Mouse (Mus musculus): Measurements from ENCODE around the gene Odf2. TPM values are rescaled to one million over a fixed set of nuclear protein-coding genes. Genes with fewer than 3 reads are reported as not detected.

Odf2 gene
- polyA plus RNA-seq, 1 experiment from 2014 or later: 33.1 TPM

DNA sequence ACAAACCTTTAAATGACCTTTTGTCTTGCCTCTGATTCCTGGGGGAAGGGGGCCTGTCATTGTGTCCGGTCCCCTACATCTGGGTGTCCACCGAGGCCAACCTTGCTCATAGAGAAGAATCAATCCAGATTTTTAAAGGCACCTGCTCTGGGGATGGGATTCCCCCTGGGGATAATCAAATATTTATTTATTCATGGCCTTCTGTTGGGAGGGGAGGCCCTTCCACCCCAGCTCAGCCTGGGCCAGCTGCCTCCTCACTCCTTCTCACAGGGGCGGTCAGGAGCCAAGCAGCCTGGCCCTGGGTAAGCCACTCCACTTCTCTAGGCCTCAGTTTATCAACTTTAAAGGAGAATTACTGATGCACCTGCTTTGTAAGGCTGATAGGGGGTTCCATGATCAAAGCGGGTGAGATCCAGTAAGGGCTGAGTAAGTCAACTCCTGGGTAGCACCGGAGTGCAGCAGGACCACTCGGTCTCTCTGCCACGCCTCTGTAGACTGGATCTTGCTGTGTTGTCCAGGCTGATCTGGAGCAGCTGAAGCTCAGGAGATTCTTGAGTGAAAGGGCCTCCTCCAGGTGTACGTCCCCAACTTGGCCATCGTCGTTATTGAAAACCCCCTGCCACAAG, 33.3 kb upstream of the Odf2 start:
- no peak overlapping the region for H3K9ac ChIP-seq (ENCODE audit: low read depth, low read length)
- H3K27me3 ChIP-seq (ENCODE audit: insufficient read depth, low read length): no peaks in the 10 kb centered on the region
- H3K4me1 ChIP-seq (replicated peaks; ENCODE audit: insufficient read depth, low read length): no peaks in the 10 kb centered on the region
- no peak overlapping the region for H3K4me2 ChIP-seq (ENCODE audit: low read length)
- no peak for ATAC-seq (replicated peaks; ENCODE audit: low FRiP score, low read depth)
- H3K4me3 ChIP-seq (replicated peaks; ENCODE audit: low read depth, low read length): no peak overlapping the region
- no peaks in the 10 kb centered on the region for H3K9me3 ChIP-seq (replicated peaks; ENCODE audit: low read length)
- WGBS: 76% methylated on average over 10 of the region's 10 CpGs
- H3K27ac ChIP-seq: no peak overlapping the region
- no peak for DNase-seq (ENCODE audit: low spot score)
- no peaks in the 10 kb centered on the region for H3K36me3 ChIP-seq (ENCODE audit: insufficient read depth, low read length)
- no peak for TF ChIP-seq CTCF (IDR thresholded peaks at IDR 0.05; ENCODE audit: low read depth)

DNA sequence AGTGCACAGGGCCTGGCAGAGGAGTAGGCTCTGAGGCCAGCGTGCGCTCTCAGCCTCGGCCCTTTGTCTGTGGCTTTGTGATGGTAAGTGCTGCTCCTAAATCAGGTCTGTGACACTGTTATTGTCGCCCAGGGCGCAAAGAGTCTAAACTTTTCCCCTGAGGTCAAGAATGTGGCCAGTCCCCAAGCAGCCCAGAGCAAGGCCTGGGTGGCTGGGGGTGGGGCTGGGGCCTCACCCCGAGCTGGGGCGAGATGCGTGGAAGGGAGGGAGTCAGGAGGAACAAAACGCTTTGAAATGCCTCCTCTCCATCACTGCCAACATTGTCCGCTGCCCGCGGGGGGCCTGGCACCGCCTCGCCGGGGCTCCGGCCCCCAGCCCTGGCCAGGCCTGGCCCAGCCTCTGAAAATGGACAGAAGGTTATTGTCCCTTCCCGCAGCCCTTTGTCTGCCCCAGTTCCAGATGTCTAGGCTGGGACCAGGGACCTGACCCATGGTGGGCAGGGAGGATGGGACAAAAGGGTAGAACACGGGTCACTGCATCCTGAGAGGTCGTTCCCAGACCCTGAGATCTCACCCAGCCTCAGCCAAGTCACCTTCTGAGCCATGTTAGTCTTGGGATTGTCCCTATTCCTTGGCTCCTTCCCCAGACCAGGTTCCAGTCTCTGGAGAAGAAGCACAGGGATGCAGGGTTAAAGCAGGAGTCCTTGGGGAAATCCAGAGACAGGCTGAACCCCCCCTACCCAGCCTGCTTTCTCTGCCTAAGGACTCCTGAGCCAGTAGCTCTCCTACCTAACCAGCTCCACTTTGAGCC, 32.4 kb upstream of the Odf2 start:
- H3K9ac ChIP-seq (ENCODE audit: low read depth, low read length): 0 out of 2 replicates have a peak overlapping the region, but pooled peaks have one; percentile 27
- H3K4me2 ChIP-seq (ENCODE audit: low read length): no peak overlapping the region
- ATAC-seq (replicated peaks; ENCODE audit: low FRiP score, low read depth) (no peak), DNase-seq (ENCODE audit: low spot score) (no peak)
- H3K27ac ChIP-seq: no peak overlapping the region
- no peaks in the 10 kb centered on the region for H3K36me3 ChIP-seq (ENCODE audit: insufficient read depth, low read length)
- no peak overlapping the region for H3K4me3 ChIP-seq (replicated peaks; ENCODE audit: low read depth, low read length)
- H3K27me3 ChIP-seq (ENCODE audit: insufficient read depth, low read length): no peaks in the 10 kb centered on the region
- no peak for TF ChIP-seq CTCF (IDR thresholded peaks at IDR 0.05; ENCODE audit: low read depth)
- H3K4me1 ChIP-seq (replicated peaks; ENCODE audit: insufficient read depth, low read length): no peaks in the 10 kb centered on the region
- WGBS: 13% methylated on average over 19 of the region's 19 CpGs
- H3K9me3 ChIP-seq (replicated peaks; ENCODE audit: low read length): no peaks in the 10 kb centered on the region

DNA sequence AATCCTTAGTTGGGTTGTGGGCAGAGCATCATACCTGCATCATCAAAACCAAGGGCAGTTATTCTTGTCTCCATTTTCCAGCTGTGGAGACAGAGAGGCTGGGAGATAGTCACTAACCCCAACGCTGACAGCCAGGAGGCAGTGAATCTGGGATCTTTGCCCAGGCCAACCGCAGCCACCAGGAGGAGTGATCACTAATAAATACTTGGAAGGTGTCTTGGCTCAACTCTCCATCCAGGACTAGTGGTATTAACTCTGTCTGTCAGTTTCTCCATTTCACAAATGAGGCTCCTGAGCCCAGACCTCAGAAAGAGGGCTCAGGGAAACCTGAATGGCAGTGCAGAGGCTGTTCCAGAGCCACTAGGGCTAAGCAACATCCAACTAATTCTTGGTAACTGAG, 31.7 kb upstream of the Odf2 start:
- H3K4me2 ChIP-seq (ENCODE audit: low read length): no peak overlapping the region
- no peaks in the 10 kb centered on the region for H3K36me3 ChIP-seq (ENCODE audit: insufficient read depth, low read length)
- H3K27ac ChIP-seq: no peak overlapping the region
- TF ChIP-seq CTCF (IDR thresholded peaks at IDR 0.05; ENCODE audit: low read depth): peak; percentile 17; the same call in 1 of the 2 replicates
- H3K4me3 ChIP-seq (replicated peaks; ENCODE audit: low read depth, low read length): no peak overlapping the region
- WGBS: 25% methylated on average over 2 of the region's 2 CpGs
- ATAC-seq (replicated peaks; ENCODE audit: low FRiP score, low read depth): no peak
- no peaks in the 10 kb centered on the region for H3K4me1 ChIP-seq (replicated peaks; ENCODE audit: insufficient read depth, low read length)
- no peaks in the 10 kb centered on the region for H3K9me3 ChIP-seq (replicated peaks; ENCODE audit: low read length)
- no peak for DNase-seq (ENCODE audit: low spot score)
- no peak overlapping the region for H3K9ac ChIP-seq (ENCODE audit: low read depth, low read length)
- no peaks in the 10 kb centered on the region for H3K27me3 ChIP-seq (ENCODE audit: insufficient read depth, low read length)

DNA sequence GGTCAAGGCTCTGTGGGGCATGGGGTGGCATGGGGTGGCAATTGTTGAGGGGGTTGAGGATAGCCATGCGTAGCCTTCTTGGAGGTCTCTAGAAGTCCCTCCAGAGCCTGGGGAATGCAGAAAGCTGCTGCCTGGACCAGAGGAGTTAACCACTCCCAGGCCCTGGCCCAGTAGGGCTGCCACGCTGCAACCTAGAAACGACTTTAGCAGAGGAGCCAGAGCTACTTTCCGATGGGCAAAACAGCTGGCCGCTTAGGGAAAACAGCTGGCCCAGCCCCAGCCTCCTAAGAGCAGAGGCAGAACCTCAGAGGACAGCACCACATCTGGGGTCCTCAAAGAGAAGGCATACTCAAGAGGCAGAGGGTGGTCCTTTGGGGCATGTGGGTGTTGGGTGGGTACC, 31.1 kb upstream of the Odf2 start:
- no peak for DNase-seq (ENCODE audit: low spot score)
- TF ChIP-seq CTCF (IDR thresholded peaks at IDR 0.05; ENCODE audit: low read depth): no peak
- no peak overlapping the region for H3K4me3 ChIP-seq (replicated peaks; ENCODE audit: low read depth, low read length)
- 71% methylated on average over 5 of the region's 5 CpGs for WGBS
- no peaks in the 10 kb centered on the region for H3K9me3 ChIP-seq (replicated peaks; ENCODE audit: low read length)
- no peaks in the 10 kb centered on the region for H3K36me3 ChIP-seq (ENCODE audit: insufficient read depth, low read length)
- ATAC-seq (replicated peaks; ENCODE audit: low FRiP score, low read depth): no peak
- H3K4me1 ChIP-seq (replicated peaks; ENCODE audit: insufficient read depth, low read length): no peaks in the 10 kb centered on the region
- H3K9ac ChIP-seq (ENCODE audit: low read depth, low read length): no peak overlapping the region
- no peak overlapping the region for H3K27ac ChIP-seq
- H3K4me2 ChIP-seq (ENCODE audit: low read length): no peak overlapping the region
- H3K27me3 ChIP-seq (ENCODE audit: insufficient read depth, low read length): no peaks in the 10 kb centered on the region

DNA sequence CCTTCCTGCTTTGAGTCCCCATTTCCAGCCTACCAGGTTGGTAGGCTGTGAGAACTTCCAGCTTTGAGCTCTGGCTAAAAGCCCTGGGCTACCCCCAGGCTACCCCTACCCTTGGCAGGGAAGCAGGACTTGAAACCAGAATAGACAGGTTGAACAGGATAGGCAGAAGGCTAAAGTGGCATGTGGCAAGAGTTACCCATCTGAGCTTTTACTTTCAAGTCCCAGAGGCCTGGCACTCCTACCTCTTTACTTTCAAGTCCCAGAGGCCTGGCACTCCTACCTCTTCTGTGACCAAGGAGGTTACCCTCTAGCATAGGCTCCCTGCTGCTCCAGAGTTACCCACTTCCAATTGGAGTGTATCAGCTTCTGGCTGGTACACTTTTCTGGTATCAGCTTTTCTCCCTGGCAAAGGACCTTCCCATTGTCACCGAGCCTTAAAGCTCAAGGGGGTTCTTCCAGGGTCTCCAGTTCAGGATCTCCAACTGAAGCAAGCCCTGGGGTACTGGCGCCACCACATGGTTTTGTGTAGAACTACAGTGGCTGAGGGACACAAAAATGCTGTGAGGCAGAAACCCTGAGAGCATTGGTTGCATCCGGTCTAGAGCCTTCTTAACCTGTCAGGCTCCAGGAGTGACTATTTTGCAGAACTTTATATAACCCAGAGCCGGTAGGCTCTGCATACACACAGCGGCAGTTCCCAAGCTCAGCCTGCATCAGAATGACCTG, 30.1 kb upstream of the Odf2 start:
- H3K4me2 ChIP-seq (ENCODE audit: low read length): no peak overlapping the region
- H3K9me3 ChIP-seq (replicated peaks; ENCODE audit: low read length): no peaks in the 10 kb centered on the region
- no peak overlapping the region for H3K9ac ChIP-seq (ENCODE audit: low read depth, low read length)
- 8% methylated on average over 5 of the region's 5 CpGs for WGBS
- H3K4me3 ChIP-seq (replicated peaks; ENCODE audit: low read depth, low read length): no peak overlapping the region
- TF ChIP-seq CTCF (IDR thresholded peaks at IDR 0.05; ENCODE audit: low read depth): peak; percentile 77
- H3K27me3 ChIP-seq (ENCODE audit: insufficient read depth, low read length): no peaks in the 10 kb centered on the region
- DNase-seq (ENCODE audit: low spot score) (peak; percentile 66), ATAC-seq (replicated peaks; ENCODE audit: low FRiP score, low read depth) (no peak)
- no peaks in the 10 kb centered on the region for H3K4me1 ChIP-seq (replicated peaks; ENCODE audit: insufficient read depth, low read length)
- no peak overlapping the region for H3K27ac ChIP-seq
- H3K36me3 ChIP-seq (ENCODE audit: insufficient read depth, low read length): no peaks in the 10 kb centered on the region

DNA sequence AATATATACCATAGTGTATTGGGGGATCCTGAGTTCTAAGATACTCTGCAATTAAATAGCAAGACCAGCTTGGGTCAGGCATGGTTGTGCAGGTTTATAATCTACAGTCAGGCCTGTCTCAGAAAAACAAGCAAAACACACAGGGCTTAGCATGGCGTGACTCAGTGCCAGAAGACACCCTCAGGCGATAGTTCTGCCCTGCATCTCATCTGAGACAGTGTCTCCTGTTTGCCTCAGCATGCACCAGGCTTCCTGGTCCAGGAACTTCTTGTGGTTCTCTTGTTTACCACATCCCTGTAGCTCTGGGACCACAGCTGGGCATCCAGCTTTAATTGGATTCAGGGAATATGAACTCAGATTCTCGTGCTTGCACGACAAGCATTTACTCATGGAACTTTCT, 23.9 kb upstream of the Odf2 start:
- TF ChIP-seq CTCF (IDR thresholded peaks at IDR 0.05; ENCODE audit: low read depth): no peak
- Histone ChIP-seq H3K27ac (no peak overlapping the region), H3K4me2 (ENCODE audit: low read length) (no peak overlapping the region), H3K4me1 (replicated peaks; ENCODE audit: insufficient read depth, low read length) (0 out of 2 replicates have a peak, but pooled peaks cover under 1% of the 10 kb centered on the region), H3K27me3 (ENCODE audit: insufficient read depth, low read length) (no peaks in the 10 kb centered on the region), H3K9me3 (replicated peaks; ENCODE audit: low read length) (no peaks in the 10 kb centered on the region), H3K4me3 (replicated peaks; ENCODE audit: low read depth, low read length) (no peak overlapping the region), H3K9ac (ENCODE audit: low read depth, low read length) (no peak overlapping the region), H3K36me3 (ENCODE audit: insufficient read depth, low read length) (no peaks in the 10 kb centered on the region)
- DNase-seq (ENCODE audit: low spot score) (no peak), ATAC-seq (replicated peaks; ENCODE audit: low FRiP score, low read depth) (no peak)
- 72% methylated on average over 4 of the region's 4 CpGs for WGBS

Data from kidney, postnatal 0 days (tissue).